Mouse (Mus musculus) megakaryocyte progenitor cell, adult 5-6 weeks (primary cell): ENCODE data around the gene Atp11b. TPM values are rescaled to one million over a fixed set of nuclear protein-coding genes. Genes with fewer than 3 reads are reported as not detected.

ENCODE experiments used
- ATAC-seq: replicated peaks from 2 replicates; pipeline ENCODE4 v1.8.0; 2016; ENCODE audit warnings: mild to moderate bottlenecking, moderate TSS enrichment, inconsistent platforms; ENCODE audit not compliant: poor library complexity
- total RNA-seq, 2 experiments: library from RNA; stranded (forward) in 1 of 2; stranded (reverse) in 1 of 2; fragments of 157-497, 149-512 nt in 1 of 2; fragments of 200-1000 nt in 1 of 2; gene quantifications; 2 replicates each; pipeline versions ENCODE4 v1.2.3 to v1.2.4; 2015 to 2017

The Atp11b gene
- total RNA-seq, 2 experiments from 2014 or later: 110 to 248 TPM

- peak; percentile 56 for ATAC-seq
These were observed 11.0 kb downstream of the Atp11b start for GRCm38 (mm10) chr3:35764637-35765617.

- 0 out of 2 replicates have a peak, but pooled peaks have one; percentile 20 for ATAC-seq
These were observed 25.8 kb downstream of the Atp11b start for GRCm38 (mm10) chr3:35779748-35780147.

DNA sequence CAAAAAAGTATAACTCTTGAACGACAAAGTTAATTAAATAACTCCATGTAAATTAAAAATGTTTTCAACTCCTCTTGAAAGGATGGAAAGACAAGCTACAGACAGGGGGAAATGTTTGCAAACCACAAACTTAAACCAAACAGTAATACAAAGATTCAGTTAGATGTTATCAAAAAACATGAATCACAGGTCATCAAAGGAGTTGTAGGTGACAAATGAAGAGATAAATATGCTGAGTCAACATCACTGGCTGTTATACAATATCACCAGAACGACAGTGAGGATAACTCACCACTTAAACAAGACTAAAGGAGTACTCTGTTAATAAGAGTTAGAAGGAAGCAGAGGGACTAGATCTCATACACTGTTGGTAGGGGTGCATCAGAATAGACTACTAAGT, 48.1 kb downstream of the Atp11b start:
- ATAC-seq: no peak

DNA sequence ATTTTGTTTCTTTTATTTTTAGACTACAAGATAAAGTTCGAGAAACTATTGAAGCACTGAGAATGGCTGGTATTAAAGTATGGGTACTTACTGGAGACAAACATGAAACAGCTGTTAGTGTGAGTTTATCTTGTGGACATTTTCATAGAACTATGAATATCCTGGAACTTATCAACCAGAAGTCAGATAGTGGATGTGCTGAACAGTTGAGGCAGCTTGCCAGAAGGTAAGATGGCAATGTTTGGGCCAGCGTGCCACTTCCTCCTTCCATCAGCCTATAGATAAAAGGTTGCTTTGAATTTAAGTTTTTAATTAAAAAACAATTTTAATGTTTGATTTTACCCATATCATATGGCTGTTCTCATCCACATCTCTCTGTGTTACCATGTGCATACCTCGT, 66.0 kb downstream of the Atp11b start:
- ATAC-seq: peak; percentile 60

- ATAC-seq: no peak
These were observed 68.1 kb downstream of the Atp11b start for GRCm38 (mm10) chr3:35822036-35822435.

DNA sequence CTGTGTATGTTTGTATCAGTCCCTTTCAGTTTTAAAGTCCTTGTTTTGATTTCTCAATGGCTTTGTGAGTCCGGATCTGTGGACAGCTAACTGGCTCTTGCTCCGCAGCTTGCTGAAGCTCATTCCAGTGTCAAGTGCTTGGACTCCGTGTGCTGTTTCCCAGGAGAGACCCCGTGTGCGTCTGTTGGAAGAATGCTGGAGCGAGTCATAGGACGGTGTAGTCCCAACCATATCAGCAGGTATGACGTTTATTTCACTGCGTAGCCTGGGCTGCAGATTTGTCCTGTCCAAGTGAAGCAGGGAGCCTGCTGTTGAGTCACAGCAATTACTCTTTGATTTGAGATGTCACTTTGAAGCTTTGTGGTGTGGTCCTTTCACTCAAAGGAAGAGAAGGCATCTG, 95.4 kb downstream of the Atp11b start:
- no peak for ATAC-seq

DNA sequence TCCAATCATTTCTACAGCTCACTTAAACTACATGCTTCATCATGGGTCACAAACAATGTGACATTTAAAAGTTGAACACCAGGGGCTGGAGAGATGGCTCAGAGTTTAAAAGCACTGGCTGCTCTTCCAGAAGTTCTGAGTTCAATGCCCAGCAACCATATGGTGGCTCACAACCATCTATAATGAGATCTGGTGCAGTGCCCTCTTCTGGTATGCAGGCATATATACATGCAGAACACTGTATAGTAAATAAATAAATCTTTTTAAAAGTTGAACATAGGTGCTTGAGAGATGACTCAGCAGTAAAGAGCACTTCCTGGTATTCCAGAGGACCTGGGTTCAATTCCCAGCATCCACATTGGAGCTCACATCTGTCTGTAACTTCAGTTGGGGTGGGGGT, 129.4 kb downstream of the Atp11b start:
- peak; percentile 71 for ATAC-seq

DNA sequence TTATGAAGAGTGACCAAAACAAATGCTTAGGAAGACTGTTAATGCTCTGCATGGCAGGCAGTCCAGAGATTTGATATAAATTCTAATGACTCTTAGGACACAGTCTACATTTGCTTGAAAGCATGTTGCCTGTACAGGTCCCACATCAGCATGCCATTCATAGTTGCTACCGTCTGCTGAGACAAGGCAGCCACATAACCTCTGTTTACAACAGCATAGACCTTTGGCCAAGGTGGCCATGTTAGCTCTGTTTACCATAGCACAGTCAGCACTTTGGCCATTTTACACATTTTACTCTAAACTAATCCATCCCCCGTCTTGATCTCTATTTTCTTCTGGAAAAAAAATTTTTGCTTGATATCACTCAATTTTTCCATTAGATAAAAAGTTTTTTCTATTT, 135.6 kb downstream of the Atp11b start:
- no peak for ATAC-seq

DNA sequence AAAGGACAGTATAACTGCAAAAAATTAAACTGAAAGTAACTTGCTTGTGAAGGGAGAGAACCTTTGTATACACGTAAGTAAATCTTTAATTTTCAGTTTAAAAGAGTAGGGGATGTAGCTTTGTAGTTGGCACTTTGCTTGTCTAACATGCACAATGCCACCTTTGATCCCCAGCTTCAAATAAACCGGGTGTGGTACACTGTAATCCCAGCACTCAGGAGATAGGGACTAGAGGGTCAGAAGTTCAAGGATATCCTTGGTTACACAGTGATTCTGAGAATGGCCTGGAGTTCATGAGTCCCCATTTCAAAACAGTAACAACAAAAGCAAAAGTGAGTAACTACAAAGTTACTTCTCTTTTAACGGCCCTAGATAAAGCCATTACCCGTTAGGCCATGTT, 137.2 kb downstream of the Atp11b start:
- ATAC-seq: no peak

DNA sequence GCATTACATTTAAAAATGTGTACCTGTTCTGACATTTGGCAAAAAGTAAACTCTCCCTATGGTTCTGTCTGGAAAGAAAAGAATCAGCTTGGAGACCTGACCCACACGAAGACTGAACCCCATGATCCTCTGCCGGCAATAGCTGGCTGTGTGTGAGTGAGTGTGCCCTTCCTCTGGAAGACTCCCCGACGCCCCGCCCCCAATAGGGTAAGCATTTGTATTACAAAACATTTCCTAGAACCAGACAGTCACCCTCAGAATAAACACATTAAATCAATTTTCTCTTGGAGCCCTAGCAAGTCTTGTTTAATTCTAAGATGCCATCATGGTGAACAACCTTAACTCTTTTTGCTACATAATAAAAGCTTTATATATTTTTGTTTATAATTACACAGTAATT, 139.2 kb downstream of the Atp11b start:
- no peak for ATAC-seq

- no peak for ATAC-seq
These were observed 144.0 kb downstream of the Atp11b start for GRCm38 (mm10) chr3:35897900-35898299.

GRCm38 (mm10) chr3:35899109-35899508, 145.2 kb downstream of the Atp11b start:
- ATAC-seq: peak; percentile 72

- ATAC-seq: no peak
These were observed 146.8 kb downstream of the Atp11b start for GRCm38 (mm10) chr3:35900555-35901204.

Other genes starting within 250 kb of the Atp11b start
- gene Dcun1d1, start 183.3 kb downstream of the Atp11b start, total RNA-seq (2015): 134 and 137 TPM in 2 replicates
- gene Dcun1d1, start 183.3 kb downstream of the Atp11b start, total RNA-seq (2017): 145 and 219 TPM in 2 replicates
- 23.9 and 30.8 TPM in 2 replicates for gene Mccc1, start 246.6 kb downstream of the Atp11b start, total RNA-seq (2015)
- gene Mccc1, start 246.6 kb downstream of the Atp11b start, total RNA-seq (2017): 12.8 and 17.8 TPM in 2 replicates